Mouse (Mus musculus): ENCODE results near the gene Magee2. TPM values are rescaled to one million over a fixed set of nuclear protein-coding genes. Genes with fewer than 3 reads are reported as not detected.

Magee2 gene
- polyA plus RNA-seq (2014; fragmentation: Illumina TruSeq; extraction: RNeasy Lipid Tissue Mini Kit (QIAGEN cat#74804); ENCODE audit: low replicate concordance) = not detected

GRCm38 (mm10) chrX:104856751-104857341 lies at the start of gene Magee2:
TSS of gene Magee2 (minus strand) at chrX:104857267.

Other genes with a start within 250 kb of the Magee2 start
- 6.2 TPM for gene Zdhhc15, start 186.2 kb downstream of the Magee2 start, polyA plus RNA-seq (2014; fragmentation: Illumina TruSeq; extraction: RNeasy Lipid Tissue Mini Kit (QIAGEN cat#74804); ENCODE audit: low replicate concordance)
- gene Pbdc1, start 222.5 kb upstream of the Magee2 start, polyA plus RNA-seq (2014; fragmentation: Illumina TruSeq; extraction: RNeasy Lipid Tissue Mini Kit (QIAGEN cat#74804); ENCODE audit: low replicate concordance) = 33.1 TPM

Measured in small intestine, adult 10 weeks (tissue).